Mouse (Mus musculus) brain, adult 2 months (tissue): ENCODE results near the gene Olfr1204.

Experiments used
- DNase-seq: peaks from one replicate; pipeline ENCODE4 v3.0.0; 2011; ENCODE audit warnings: low read depth, low spot score

Olfr1204 gene

GRCm38 (mm10) chr2:88848992-88849391 lies at the start of gene Olfr1204:
TSS of gene Olfr1204 (plus strand) at chr2:88849292.
- no peak for DNase-seq

GRCm38 (mm10) chr2:88814196-88814595 lies 34.9 kb upstream of the Olfr1204 start, which contains the start of gene Olfr1202:
TSS of gene Olfr1202 (plus strand) at chr2:88814496.
- no peak for DNase-seq

- DNase-seq, result no peak
Measured at GRCm38 (mm10) chr2:88829437-88829836, 19.7 kb upstream of the Olfr1204 start, which contains the start of gene Olfr1205. TSS of gene Olfr1205 (plus strand) at chr2:88829737.

- no peak for DNase-seq
Measured at GRCm38 (mm10) chr2:88838477-88838876, 10.6 kb upstream of the Olfr1204 start.

GRCm38 (mm10) chr2:88862931-88863330 lies 13.8 kb downstream of the Olfr1204 start, which contains the start of gene Olfr1206:
TSS of gene Olfr1206 (plus strand) at chr2:88863231.
- DNase-seq, result no peak

- DNase-seq, result no peak
Measured at GRCm38 (mm10) chr2:88902211-88902610, 53.1 kb downstream of the Olfr1204 start, which contains the start of gene Olfr1208. TSS of gene Olfr1208 (minus strand) at chr2:88902311.
